Mouse (Mus musculus): Measurements from ENCODE around the gene Tbc1d22b. TPM values are rescaled to one million over a fixed set of nuclear protein-coding genes. Genes with fewer than 3 reads are reported as not detected.
"Not testable (repeated sequence)": the region's sequence is repeated elsewhere in the genome, so short reads cannot be mapped to it uniquely, and the experiment has no call there.

Gene Tbc1d22b
- total RNA-seq, 2 experiments from 2014 or later = 27.3 to 29.0 TPM

DNA sequence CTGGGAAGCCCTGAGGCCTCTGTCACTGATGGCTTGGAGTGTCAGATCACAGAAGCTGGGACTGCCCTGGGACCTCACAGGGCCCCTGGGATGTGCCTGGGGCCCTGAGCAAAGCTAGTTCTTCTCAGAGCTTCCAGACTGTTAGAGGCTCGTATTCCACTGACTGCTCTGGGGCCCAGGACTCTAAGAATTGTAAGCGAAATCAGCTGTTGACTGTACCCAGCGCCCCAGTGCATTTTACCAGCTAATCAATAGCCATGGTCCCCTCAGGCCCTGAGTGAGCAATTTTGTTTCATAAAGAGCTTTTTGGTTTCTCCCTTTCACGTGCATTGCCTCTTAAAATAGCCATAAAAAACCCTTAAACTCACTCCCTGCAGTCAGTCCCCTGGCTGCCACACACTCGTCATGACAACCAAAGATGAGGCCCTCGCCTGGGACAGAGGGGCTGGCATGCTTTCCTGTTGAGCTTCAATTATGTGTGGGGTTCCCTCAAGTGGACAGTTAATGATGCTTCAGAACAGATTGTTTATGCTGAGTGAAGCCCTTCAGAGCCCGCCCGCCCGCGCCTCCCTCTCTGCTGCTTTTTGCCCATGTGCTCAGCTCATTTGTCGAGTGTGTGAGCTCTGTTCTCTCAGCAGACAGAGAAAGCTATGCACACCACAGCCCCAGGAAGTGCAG is 39.8 kb downstream of the Tbc1d22b start:
- DNase-seq (ENCODE audit: low spot score in 2 of 2) = no peak

DNA sequence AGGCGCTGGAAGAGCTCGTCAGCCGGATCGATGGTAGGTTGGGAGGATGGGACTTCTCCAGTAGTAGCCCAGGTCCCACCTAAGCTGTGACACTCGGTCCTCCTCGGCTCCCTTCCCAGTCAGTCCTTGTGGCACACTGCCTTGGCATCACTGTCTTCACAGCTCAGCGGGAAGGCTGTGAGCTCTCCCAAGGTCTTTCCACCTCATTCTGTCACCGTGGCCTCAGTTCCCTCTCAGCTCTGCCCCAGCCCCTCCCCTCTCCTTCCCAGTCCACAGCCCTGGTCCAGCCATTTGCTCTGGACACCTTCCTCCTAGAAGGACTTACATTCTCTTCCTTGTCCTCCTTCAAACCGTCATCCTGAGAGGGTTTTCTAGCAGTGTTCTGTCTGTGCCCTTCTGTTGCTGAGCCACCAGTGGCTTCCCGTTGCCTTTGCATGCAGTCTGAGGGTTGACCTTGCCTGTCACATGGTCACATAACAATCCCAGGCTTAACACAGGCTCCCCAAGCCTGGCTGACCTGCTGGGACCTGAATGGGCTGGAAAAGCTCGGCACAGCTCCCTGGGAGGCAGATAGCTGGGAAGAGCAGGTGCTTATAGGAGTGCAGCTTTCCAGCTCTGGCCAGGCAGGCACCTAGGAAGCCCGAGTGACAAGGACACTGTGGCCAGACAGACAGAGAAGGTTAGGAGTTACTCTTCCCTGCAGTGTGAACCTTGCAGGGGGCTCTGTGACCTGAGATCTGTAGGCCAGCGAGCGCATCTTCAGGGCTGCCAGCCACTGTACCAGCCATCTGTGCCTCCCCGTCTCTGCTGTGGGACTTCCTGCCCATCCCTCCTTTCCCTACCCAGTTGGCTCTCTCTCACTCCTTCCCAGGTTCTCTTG is 46.5 kb downstream of the Tbc1d22b start:
- no peak for DNase-seq (ENCODE audit: low spot score in 2 of 2)

DNA sequence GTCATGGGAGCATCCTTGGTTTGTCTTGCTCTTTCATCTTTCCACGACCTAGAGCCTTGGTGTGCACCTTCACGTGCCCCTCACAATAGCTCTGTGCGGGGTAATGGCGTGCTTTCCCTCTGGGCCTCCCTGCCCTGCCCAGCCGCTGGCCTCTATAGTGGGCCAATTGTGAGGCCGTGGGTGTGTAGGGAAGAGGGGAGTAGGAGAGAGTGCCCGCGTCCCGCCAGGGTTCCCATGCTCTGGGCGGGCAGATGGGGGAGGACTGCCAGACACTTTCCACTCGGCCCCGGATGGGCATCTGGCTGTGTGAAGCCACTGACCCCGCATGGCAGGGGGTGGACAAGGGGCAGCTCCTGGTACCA is 47.2 kb downstream of the Tbc1d22b start:
- DNase-seq (ENCODE audit: low spot score in 2 of 2) = no peak

DNA sequence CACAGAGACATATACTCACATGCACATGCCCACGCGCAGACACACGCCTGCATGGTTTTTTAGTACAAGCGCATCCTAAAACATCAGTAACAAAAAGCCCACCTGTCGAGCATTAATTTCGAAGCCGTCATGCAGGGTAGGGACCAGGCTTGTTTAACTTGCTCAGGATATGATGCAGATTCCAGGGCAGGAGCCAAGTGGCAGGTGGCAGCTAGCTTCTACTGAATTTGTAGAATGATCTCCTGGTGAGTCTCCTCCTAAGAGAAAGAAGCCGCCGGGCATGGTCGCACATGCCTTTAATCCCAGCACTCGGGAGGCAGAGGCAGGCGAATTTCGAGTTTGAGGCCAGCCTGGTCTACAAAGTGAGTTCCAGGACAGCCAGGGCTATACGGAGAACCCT is 49.5 kb downstream of the Tbc1d22b start:
- DNase-seq (ENCODE audit: low spot score in 2 of 2) = no peak

DNA sequence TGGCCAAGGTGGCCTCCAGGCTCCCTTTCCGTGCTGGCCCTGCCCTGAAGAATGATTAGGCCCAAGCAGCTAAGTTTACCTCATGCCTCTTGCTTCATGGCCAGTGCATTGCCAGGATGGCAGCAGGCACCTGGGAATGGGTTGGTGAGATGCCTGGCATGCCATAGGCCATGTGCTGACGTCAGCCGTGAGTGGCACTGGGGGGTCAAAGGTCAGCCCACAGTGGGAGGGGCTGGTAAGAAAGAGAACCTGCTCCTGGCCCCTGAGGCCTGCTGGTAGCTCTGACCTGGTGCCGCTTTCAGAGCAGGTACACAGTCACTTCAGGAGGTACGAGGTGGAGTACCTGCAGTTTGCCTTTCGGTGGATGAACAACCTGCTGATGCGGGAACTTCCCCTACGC is 50.0 kb downstream of the Tbc1d22b start:
- no peak for DNase-seq (ENCODE audit: low spot score in 2 of 2)

DNA sequence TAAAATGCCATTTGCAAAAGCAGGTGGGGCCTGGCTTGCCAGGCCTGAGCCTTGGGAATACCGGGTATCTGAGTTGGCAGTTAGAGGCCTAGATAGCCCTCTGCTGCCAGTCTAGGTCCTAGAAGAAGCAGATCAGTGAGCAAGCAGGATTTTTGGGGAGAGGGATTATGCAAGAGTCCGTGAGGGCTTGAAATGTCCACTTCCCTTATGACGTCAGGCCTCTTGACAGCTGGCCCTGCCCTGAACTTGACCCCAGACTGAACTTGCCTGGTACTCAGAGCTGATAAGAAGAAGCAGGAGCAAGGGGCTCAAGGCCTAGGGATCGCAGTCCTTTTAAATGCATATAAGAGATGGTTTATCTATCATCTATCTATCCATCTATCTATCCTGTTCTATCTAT is 51.8 kb downstream of the Tbc1d22b start:
- DNase-seq (ENCODE audit: low spot score in 2 of 2) = no peak

DNA sequence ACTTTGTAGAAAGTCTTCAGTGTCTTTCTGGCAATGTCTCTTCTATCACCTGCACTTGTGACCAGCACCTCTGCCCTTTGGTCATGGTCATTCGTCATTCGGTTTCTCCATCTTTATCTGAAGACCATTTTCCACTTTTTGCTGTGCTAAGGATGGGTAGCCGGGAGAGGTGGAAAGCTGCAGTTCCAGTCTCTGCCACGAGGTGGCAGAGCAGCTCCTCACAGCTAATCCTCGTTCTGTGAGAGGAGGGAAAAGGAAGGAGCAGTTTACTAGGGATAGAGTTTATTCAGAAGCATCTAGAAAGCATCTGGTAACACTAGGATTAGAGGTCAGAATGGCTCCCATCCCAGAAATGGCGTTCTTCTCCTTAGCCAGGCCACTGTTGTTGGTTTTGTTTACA is 53.7 kb downstream of the Tbc1d22b start:
- peak; percentile 57 to 62 for DNase-seq (ENCODE audit: low spot score in 2 of 2)

DNA sequence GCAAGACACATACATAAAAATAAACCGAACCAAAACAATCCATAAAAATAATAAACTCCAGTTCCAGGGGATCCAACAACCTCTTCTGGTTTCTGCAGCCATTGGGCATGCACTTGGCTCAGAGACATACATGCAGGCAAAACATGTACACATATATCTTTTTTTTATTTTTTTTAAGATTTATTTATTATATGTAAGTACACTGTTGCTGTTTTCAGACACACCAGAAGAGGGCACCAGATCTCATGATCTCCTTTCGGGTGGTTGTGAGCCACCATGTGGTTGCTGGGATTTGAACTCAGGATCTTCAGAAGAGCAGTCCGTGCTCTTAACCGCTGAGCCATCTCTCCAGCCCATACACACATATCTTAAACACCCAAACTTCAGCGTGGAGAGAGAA is 63.9 kb downstream of the Tbc1d22b start:
- DNase-seq (ENCODE audit: low spot score in 2 of 2) = not testable (repeated sequence)

DNA sequence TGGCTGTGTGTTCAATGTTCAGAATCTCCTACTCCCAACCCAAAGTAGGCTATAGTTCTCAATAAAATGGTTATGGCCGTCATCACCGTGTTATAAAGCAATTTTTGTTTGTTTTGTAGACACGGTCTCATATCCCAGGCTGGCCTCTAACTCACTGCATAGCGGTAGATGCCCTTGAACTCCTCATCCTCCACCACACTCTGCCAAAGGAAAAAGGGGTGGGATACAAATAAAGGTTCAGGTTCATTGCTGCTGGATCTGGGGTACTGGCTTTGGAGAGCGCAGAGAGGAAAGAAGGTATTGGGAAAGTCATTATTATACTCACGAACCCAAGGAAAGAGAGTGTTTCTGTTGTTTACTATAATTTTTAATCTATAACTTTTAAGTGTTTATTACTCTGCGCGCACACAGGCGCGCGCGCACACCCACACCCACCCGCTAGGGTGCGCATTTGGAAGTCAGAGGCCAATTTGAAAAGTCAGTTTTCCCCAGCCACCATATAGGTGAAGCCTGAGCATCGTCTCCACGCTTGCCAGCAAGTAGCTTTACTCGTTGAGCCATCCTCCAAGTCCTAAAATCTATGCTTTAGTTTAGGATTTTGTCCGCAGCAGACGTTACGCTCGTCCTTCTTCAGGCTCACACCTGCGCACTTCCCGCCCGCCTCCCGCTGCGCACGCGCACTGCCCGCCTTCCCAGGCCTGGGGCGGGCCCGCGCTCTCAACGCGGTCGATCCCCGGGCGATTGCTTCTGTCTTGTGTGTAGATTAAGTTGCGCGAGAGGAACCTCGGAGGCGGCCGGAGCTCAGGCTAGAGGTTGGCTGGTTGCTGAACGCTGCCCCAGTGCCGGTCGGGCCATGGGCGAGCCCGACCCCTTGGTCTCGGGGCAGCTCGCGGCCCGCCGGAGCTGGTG is 64.8 kb downstream of the Tbc1d22b start, which contains the start of the genes Rnf8 and Gm28043:
Rnf8 (plus strand) TSS at position 676 of the 909 bp plus-strand sequence.
Gm28043 (plus strand) TSS at position 762 of the 909 bp plus-strand sequence.
- DNase-seq (ENCODE audit: low spot score in 2 of 2) = peak; percentile 83 to 91

DNA sequence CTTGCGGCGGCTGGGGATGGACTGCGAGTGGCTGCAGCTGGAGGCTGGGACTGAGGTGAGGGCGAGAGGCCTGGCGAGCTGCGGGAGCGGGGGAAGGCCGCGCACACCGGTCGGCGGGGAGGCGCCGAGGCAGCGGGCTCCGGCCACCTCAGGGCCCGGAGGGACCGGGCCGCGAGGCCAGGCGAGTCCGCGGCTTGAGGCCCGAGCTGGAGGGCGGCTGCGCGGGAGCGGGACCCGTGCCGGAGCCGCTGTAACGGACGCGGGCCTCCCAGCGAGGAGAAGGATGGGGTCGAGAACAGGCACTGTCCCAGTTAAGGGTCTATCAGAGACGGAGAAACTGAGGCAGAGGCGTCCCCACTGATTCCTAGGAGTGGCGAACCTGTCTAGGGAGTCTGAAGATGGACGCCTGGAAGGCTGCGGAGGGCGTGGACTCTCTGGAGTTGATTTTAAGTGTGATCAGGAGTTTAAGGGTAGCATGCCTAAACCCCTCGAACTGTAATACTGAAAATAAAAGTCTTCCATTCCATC is 65.5 kb downstream of the Tbc1d22b start:
- DNase-seq (ENCODE audit: low spot score in 2 of 2) = no peak

DNA sequence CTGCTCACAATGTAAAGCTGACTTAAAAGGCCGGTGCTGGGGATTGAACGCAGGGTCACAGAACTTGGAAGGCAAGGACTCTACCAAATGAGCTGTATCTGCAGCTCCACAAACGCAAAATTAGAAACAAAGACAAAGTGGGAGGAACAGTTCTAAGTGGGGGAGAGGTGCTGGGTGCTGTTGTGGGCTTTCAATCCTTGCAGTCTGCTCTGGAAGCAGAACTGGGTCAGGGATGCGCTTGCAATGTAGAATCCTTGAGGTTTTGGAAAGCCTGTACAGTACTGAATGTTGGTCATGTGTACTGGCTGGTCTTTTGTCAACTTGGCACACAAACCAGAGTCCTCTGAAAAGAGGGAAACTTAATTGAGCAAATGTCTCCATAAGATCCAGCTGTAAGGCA is 66.0 kb downstream of the Tbc1d22b start:
- no peak for DNase-seq (ENCODE audit: low spot score in 2 of 2)

DNA sequence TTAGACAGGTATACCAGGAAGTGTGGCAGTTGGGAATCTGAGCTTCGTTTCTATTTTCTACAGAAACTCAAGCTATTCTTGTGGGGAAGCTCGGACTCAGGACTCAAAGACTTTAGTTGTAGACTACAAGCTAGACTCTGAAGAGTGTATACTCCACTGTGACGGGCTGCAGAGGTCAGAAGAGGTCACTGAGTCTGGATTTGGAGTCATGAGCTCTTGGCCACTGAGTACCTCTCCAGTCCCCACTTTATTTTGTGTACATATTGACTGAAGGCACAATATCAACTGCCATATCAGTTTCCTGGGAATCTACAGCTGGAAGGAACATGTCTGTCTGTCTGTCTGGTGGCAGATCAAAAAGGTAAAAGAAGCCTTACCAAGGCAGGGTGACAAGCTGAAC is 69.6 kb downstream of the Tbc1d22b start:
- no peak for DNase-seq (ENCODE audit: low spot score in 2 of 2)

DNA sequence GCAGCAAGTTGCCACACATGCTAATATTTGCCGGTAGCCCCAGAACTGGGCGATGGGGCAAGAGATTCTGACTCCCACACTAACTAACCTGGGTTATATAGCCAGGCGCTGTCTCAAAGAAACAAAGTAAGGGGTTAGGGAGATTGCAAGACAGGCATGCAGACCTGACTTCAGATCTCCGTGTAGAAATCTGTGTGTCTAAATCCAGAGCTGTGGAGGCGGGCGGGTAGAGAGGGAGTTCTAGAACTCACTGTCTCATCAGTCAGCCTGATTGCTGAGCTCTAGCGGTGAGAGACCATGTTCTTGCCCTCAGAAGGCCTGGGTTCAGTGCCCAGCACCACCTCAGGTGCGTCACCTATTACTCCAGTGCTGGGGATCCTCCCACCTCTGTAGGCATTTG is 73.9 kb downstream of the Tbc1d22b start:
- no peak for DNase-seq (ENCODE audit: low spot score in 2 of 2)

DNA sequence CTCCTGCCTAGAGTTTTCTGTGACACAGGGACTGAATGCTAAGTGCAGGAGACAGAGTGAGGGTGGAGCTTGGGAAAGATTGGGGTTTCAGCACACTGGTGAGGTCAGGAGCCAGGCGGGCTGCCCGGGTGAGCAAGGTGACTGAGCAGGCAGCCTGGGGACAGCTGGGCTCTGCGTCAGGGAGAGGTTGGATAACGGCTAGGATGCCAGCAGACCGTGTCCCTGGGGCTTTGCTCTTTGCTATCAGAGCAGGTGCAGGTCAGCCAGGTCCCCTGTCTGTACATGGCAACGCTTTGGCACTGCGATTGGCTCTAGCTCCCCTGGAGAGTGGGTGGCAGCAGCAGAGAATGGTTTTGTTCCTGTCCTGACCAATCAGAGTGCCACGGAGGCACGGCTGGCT is 77.7 kb downstream of the Tbc1d22b start:
- DNase-seq (ENCODE audit: low spot score in 2 of 2) = no peak

DNA sequence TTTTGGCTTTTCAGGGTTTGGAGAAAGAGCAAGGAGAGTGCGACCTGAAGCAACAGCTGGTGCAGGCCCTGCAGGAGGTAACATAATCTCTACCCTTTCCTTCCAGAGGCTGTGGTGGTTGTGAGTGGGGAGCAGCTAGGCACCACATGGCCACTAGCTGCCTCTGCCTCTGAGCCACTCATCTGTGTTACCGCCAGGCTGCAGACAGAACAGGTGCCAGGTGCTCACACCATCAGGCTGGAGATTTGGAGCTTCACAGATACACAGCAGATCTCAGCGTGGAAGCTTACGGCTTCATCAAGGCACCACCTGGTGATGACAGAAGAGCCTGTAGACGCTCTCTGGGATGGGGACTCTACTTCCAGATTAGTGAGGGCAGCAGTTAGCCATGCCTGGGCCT is 79.4 kb downstream of the Tbc1d22b start:
- DNase-seq (ENCODE audit: low spot score in 2 of 2) = no peak

DNA sequence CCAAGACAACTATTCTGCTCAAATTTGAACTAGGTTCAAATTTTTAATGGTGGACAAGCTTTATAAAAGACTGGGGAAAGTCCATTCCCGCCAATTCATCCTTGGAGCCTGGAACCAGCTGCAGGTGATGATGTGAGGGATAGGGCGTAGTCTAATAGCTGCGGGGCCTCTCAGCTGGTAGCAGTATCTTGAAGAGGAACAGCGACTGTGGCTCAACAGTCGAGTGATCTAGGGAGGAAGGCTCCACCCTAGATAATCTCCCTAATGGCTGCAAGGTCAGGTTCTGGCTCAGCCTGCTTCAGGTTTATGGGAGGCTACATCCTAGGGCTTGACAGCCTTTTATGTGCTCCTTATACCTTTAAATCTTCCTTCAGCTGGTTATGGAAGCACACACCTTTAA is 80.0 kb downstream of the Tbc1d22b start:
- DNase-seq (ENCODE audit: low spot score in 2 of 2) = no peak

DNA sequence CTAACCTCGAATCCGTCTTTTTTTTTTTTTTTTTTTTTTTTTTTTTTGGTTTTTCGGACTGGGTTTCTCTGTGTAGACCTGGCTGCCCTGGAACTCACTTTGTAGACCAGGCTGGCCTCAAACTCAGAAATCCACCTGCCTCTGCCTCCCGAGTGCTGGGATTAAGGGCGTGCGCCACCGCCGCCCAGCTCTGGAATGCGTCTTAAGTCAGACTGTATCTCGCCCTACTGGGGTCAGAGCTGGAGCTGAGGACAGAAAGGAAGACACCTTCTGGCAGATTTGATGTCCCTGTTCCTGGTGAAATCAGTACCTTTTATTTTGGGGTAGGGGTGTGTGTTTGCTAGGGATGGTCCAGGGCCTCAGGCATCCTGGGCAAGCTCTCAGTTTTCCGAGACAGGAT is 82.7 kb downstream of the Tbc1d22b start:
- DNase-seq (ENCODE audit: low spot score in 2 of 2) = no peak

DNA sequence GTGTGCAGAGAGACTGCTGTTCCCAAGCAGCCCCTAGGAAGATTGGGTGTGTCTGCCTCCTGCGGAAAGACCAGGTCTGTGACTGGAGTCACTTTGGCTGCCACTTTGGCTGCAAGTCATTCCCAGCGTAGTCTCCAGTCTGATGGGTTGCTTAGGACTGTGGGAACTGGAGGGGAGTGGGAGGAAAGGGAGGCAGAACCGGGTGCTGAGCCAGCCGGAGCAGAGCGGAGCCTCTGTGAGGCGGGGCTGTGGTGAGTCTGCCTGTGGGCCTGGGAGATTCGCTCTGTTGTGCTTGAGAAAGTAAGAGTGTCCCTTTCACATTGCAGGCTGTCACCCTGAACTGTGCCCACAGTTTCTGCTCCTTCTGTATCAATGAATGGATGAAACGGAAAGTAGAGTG is 85.9 kb downstream of the Tbc1d22b start:
- DNase-seq (ENCODE audit: low spot score in 2 of 2) = no peak

DNA sequence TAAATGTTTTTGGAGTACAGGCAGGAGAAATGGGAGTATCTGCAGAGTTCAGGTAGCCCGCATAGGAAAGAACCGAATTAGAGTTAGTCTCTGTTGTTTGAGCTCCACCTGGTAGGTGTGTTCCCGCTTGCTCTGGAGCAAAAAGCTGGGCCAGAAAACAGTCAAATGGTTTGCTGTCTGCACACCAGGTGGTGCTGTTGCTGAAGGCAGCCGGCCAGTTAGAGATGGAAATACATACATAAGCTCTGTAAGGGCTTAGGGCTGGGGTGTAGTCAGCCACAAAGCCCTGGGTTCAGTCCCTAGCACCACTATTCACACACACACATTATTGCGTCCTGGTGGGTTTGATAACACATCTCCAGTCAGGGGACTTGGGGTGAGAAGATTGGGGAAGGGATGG is 86.5 kb downstream of the Tbc1d22b start:
- DNase-seq (ENCODE audit: low spot score in 2 of 2) = no peak

DNA sequence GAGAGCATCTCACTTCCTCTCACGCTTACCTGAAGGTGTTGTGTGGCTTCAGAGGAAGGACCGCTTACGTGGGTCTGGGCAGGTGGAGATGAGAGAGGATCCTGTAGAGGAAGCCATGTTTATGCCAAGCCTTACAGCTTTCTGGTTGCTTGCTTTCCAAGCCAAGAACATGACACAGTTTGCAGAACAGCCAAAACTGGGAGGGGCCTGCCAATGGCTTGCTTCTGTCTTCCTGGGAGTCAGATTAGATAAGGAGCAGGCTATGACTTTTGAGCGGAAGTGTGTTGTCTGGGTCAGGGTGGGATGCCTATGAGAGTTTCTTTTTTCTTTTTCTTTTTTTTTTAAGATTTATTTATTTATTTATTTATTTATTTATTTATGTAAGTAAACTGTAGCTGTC is 87.8 kb downstream of the Tbc1d22b start:
- no peak for DNase-seq (ENCODE audit: low spot score in 2 of 2)

DNA sequence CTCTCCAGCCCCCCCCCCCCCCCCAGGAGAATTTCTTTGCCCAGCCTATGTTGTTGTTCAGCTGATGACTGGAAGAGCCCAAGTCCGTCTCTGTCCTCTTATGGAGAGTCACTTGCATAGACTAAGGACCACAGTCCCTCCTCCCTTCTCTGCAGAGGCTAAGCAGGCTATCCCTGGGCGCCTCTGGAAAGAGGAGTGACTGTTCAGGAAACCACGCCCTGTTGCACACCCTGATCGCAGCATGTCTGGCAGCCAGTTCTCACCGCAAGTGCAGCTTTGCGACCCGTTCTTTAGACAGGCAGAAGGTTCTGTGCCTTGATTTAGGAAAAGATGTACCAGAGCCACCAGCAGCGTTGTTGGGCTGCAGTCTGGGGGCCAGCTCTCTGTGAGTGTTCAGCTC is 88.3 kb downstream of the Tbc1d22b start:
- no peak for DNase-seq (ENCODE audit: low spot score in 2 of 2)
